Mouse (Mus musculus): ENCODE data around the gene Anxa4. TPM values are rescaled to one million over a fixed set of nuclear protein-coding genes. Genes with fewer than 3 reads are reported as not detected.

Gene Anxa4
- polyA plus RNA-seq, 1 experiment: 3.6 TPM

DNA sequence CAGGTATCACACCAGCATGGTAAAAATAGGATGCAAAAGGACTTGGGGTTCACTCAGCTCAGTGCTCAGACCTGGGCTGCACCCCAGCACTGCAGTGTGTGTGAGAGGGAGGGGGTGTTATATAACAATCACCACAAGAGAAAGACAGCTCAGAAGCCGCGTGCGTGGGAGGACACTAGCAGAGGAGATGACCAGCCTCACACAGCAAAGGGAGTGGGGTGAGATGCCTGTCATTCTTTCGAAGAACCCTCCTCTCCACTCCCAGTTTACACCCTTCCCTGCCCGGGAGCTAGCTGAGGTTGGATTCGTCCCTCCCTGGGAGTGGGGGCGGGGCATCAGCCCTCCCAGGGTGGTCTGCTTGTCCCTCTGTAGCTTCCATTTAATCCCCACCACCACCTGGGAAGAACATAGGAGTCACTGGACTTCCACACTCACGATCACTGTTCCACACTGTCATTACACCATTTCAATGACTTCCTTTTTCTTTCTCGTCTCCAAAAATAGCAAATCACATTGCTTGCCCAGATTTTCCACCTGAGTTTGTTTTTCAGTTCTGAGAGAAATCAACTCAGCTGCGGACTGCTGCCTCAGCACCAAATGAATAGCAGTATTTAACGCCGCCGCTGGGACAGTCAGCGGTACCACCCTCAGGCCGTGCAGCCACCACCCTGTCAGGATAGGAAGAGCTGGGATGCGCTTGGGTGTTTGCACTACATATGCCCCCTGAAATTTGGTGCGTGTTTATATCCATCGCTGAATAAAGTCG lies 29.1 kb upstream of the Anxa4 start:
- no peak for TF ChIP-seq CTCF (IDR thresholded peaks at IDR 0.05; ENCODE audit: borderline replicate concordance, extremely low read depth, insufficient read depth, insufficient read length)
- no peak for TF ChIP-seq POLR2A (IDR thresholded peaks at IDR 0.05; ENCODE audit: borderline replicate concordance, extremely low read depth, insufficient read depth, insufficient read length, poor library complexity, severe bottlenecking)
- DNase-seq (ENCODE audit: low read depth): peak; percentile 26

DNA sequence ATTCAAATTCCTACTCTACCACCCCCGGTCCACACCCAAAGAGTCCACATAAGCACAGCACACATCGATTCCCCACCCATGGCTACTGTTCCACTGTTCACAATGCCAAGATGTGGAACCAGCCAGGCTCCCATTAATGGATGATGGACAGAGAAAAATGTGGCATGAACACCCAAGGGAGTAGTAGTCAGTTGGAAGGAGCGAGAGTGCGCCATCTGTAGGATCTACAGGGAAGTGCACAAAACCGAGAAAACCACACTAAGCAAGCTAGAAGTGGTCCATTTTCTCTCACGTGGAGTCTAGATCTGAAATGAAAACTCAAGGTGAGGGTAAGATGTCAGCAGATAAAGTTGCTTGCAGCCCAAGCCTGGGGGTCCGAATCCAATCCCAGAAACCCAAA lies 27.3 kb upstream of the Anxa4 start:
- TF ChIP-seq CTCF (IDR thresholded peaks at IDR 0.05; ENCODE audit: borderline replicate concordance, extremely low read depth, insufficient read depth, insufficient read length) (peak; percentile 41; the same call in 1 of the 2 replicates), POLR2A (IDR thresholded peaks at IDR 0.05; ENCODE audit: borderline replicate concordance, extremely low read depth, insufficient read depth, insufficient read length, poor library complexity, severe bottlenecking) (no peak)
- DNase-seq (ENCODE audit: low read depth): no peak

DNA sequence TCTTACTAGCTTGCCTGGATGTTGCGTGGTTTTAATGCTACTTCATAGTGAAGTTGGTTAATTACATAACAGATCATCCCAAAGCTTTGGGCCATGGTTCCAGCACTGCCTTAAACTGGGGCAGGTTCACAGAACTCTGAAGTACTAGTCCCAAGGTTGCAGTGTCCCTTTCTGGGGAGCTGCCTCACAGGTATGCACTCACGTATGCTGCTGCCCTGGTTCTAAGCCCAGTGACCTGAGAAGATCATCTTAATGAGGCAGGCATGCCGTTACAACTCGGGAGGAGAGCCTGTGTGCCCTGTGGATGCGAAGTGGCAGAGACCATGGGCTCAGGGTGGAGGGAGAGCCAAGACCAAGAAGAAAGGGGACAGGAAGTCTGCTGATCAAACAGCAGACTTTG lies 26.5 kb upstream of the Anxa4 start:
- no peak for DNase-seq (ENCODE audit: low read depth)
- TF ChIP-seq POLR2A (IDR thresholded peaks at IDR 0.05; ENCODE audit: borderline replicate concordance, extremely low read depth, insufficient read depth, insufficient read length, poor library complexity, severe bottlenecking): no peak
- TF ChIP-seq CTCF (IDR thresholded peaks at IDR 0.05; ENCODE audit: borderline replicate concordance, extremely low read depth, insufficient read depth, insufficient read length): no peak

DNA sequence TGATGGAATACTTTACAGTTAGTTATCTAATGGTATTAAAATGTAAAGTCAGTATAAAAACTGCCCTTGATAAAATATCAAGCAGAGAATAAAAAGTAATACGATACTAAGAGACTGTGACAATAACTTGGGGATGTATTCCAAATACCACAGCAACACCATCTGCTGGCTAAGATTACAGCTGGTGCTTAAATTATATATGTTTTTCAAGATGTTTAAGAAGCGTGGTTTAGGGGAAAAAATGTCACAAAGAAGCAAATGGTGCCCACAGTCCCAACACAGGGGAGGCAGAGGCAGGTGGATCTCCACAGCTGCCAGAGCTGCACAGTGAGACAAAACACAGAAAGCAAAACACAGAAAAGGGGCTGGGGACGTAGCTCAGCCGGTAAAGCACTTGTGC lies 25.5 kb upstream of the Anxa4 start:
- TF ChIP-seq POLR2A (IDR thresholded peaks at IDR 0.05; ENCODE audit: borderline replicate concordance, extremely low read depth, insufficient read depth, insufficient read length, poor library complexity, severe bottlenecking) (no peak), CTCF (IDR thresholded peaks at IDR 0.05; ENCODE audit: borderline replicate concordance, extremely low read depth, insufficient read depth, insufficient read length) (no peak)
- DNase-seq (ENCODE audit: low read depth): no peak

DNA sequence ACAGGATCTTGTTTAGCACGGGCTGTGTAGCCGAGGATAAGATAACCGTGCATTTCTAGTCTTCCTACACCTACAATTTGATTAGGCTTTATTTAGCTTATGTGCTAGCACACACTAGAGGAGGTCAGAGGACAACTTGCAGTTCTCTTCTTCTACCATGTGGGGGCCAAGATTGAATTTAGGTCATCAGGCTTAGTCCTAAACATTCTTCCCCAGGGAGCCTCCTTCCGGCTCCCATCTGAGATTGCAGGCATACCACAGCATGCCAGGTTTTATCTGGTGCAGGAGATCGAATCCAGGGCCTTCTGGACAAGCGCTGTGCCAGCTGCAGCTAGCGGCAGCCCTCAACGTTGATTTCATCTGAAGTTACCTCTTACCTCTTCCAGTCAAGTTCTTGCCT lies 23.2 kb upstream of the Anxa4 start:
- DNase-seq (ENCODE audit: low read depth): peak; percentile 51

DNA sequence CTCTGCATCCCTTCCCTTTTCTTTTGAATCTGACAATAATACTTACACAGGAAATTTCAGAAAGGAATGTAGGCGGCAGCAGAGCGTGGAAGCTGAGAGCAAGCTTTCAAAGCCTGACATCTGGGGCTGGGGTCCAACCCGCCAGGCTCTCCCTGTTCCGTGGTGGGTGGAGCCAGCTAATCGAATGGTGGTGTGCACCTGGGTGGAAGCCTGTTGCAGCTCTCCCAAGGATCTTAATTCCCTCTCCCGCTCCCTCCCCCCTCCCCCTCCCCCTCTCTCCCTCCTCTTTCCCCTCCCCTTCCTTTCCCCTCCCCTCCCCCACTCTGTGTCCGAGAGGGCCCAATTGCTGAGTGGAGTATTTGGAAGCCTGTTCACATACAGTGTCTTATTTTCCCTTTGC lies 22.1 kb upstream of the Anxa4 start:
- DNase-seq (ENCODE audit: low read depth): peak; percentile 26

More for the DNA sequence above, 23.2 kb upstream of the Anxa4 start:
- TF ChIP-seq POLR2A (IDR thresholded peaks at IDR 0.05; ENCODE audit: borderline replicate concordance, extremely low read depth, insufficient read depth, insufficient read length, poor library complexity, severe bottlenecking) (no peak), CTCF (IDR thresholded peaks at IDR 0.05; ENCODE audit: borderline replicate concordance, extremely low read depth, insufficient read depth, insufficient read length) (peak; percentile 34; the same call in 1 of the 2 replicates)

DNA sequence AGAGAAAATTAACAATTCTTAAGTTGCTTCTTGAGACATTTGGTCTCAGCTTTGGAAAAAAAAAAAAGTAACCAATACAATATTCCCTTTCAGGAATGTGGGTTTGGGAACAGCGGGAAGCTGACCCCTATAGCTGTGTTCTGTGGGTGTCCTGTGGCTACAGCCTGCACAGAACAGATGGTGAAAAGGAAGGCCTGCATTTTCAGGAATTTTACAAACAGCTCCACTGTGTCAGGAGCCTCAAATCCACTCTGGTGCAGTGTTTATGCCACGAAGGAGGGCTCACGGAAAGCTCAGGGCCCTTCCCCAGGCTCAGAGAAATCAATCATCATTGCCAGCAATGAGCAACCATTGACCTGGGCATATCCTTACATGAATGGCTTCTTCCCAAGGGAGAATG lies 21.5 kb upstream of the Anxa4 start:
- no peak for TF ChIP-seq POLR2A (IDR thresholded peaks at IDR 0.05; ENCODE audit: borderline replicate concordance, extremely low read depth, insufficient read depth, insufficient read length, poor library complexity, severe bottlenecking)
- no peak for DNase-seq (ENCODE audit: low read depth)

More for the DNA sequence above, 22.1 kb upstream of the Anxa4 start:
- no peak for TF ChIP-seq POLR2A (IDR thresholded peaks at IDR 0.05; ENCODE audit: borderline replicate concordance, extremely low read depth, insufficient read depth, insufficient read length, poor library complexity, severe bottlenecking)

DNA sequence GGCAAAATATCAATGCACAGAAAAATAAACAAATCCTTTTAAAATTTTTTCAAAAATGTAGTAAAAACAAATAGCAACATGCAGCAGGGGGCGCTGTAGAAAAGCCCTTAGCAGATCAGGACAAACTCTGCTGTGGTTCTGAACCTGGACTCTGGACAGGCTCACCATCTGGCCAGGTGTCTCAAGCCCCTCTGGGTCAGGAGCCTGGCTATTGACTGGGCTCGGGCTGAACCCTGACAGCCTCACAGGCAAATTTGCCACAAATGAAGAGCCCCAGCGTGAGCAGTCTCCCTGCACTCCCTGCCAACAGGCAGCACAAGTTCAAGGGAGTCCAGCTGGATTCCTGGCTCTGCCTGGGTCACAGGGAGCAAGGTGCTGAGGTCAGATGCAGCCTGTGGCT lies 20.0 kb upstream of the Anxa4 start:
- DNase-seq (ENCODE audit: low read depth): peak; percentile 44
- TF ChIP-seq POLR2A (IDR thresholded peaks at IDR 0.05; ENCODE audit: borderline replicate concordance, extremely low read depth, insufficient read depth, insufficient read length, poor library complexity, severe bottlenecking) (no peak), CTCF (IDR thresholded peaks at IDR 0.05; ENCODE audit: borderline replicate concordance, extremely low read depth, insufficient read depth, insufficient read length) (no peak; the same call in 1 of the 2 replicates)

DNA sequence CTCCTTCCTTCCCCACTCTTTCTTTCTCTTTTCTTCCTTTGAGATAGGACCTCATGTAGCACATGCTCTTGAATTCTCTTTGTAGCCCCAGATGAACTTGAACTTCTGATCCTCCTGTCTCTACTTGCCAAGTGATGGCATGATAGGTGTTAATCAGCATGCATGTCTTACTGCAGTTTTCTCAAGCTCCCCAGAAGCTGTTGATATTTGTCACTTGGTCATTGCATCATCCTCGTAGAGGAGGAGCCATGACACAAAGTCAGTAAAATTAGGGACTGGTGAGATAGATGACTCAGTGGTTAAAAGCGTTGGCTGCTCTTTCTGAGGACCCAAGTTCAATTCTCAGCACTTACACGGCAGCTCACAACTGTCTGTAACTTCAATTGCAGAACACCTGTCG lies 19.5 kb upstream of the Anxa4 start:
- DNase-seq (ENCODE audit: low read depth): no peak
- TF ChIP-seq CTCF (IDR thresholded peaks at IDR 0.05; ENCODE audit: borderline replicate concordance, extremely low read depth, insufficient read depth, insufficient read length): no peak
- no peak for TF ChIP-seq POLR2A (IDR thresholded peaks at IDR 0.05; ENCODE audit: borderline replicate concordance, extremely low read depth, insufficient read depth, insufficient read length, poor library complexity, severe bottlenecking)

DNA sequence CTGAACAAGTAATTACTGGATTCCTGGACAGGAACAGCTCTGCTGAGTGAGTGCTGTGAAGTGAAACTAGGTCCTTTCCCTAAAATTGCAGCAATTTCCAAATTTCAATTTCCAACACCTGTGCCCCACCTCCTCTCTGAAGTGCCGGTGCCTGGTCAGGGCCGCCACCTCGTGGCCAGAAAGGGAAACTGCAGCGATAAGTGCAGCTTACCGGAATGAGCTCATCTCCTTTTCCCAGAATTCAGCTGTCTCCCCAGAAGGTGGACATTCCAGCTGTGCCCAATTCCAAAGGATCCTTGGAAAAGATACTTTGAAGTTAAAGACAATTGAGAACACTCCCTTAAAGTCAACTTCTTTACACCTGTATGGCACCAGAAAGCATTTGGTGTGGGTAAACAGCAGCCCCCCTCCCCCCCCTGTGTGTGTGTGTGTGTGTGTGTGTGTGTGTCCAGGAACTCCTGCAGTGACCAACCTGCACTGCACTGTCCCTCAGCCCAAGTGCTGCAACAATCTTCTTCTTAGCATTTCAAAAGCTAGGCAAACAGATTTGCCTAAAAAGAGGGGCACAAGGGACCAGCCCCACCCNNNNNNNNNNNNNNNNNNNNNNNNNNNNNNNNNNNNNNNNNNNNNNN lies 13.2 kb upstream of the Anxa4 start:
- DNase-seq (ENCODE audit: low read depth): peak; percentile 57
- TF ChIP-seq CTCF (IDR thresholded peaks at IDR 0.05; ENCODE audit: borderline replicate concordance, extremely low read depth, insufficient read depth, insufficient read length): peak; percentile 91
- no peak for TF ChIP-seq POLR2A (IDR thresholded peaks at IDR 0.05; ENCODE audit: borderline replicate concordance, extremely low read depth, insufficient read depth, insufficient read length, poor library complexity, severe bottlenecking)

DNA sequence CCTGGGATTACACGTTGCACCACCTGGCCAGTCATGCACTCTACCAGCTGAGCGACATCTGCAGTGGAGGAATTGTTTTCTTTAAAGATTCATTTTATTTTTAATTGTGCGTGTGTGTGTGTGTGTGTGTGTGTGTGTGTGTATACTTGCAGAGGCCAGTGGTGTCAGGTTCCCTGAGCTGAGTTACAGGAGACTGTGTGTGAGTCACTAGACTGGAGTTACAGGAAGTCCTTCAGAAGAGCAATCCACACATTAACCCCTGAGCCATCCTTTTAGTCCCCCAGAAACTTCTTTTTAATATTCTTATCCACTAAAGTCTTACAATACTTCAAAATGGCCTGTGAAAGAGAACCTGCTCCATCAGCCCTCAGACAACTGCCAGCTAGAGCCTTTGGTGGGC lies 11.3 kb upstream of the Anxa4 start:
- no peak for DNase-seq (ENCODE audit: low read depth)
- TF ChIP-seq POLR2A (IDR thresholded peaks at IDR 0.05; ENCODE audit: borderline replicate concordance, extremely low read depth, insufficient read depth, insufficient read length, poor library complexity, severe bottlenecking) (no peak), CTCF (IDR thresholded peaks at IDR 0.05; ENCODE audit: borderline replicate concordance, extremely low read depth, insufficient read depth, insufficient read length) (no peak)

DNA sequence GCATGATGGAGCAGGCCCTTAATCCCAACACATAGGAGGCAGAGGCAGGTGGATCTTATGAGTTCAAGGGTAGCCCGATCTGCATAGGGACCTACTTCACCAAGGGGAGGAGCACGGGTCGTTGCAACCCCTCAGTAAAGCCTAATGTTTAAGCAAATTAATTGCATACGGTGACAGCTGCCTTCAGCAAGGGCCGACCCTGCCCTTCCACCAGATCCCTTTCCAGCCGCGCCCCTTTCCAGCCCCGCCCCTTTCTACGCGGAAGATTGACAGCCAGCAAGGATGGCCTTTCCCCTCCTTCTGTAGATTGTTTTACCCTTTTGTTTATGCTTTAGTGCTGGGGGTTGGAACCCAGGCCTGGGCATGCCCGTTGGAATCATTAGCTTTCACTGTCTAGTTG lies 8.0 kb upstream of the Anxa4 start:
- no peak for DNase-seq (ENCODE audit: low read depth)
- TF ChIP-seq POLR2A (IDR thresholded peaks at IDR 0.05; ENCODE audit: borderline replicate concordance, extremely low read depth, insufficient read depth, insufficient read length, poor library complexity, severe bottlenecking) (no peak), CTCF (IDR thresholded peaks at IDR 0.05; ENCODE audit: borderline replicate concordance, extremely low read depth, insufficient read depth, insufficient read length) (no peak)
